Mouse (Mus musculus): Measurements from ENCODE around the gene Tm4sf4. TPM values are rescaled to one million over a fixed set of nuclear protein-coding genes. Genes with fewer than 3 reads are reported as not detected.

Gene Tm4sf4
- 0.48 and 1.2 TPM in 2 replicates for polyA plus RNA-seq (2012; rRNA removed)

DNA sequence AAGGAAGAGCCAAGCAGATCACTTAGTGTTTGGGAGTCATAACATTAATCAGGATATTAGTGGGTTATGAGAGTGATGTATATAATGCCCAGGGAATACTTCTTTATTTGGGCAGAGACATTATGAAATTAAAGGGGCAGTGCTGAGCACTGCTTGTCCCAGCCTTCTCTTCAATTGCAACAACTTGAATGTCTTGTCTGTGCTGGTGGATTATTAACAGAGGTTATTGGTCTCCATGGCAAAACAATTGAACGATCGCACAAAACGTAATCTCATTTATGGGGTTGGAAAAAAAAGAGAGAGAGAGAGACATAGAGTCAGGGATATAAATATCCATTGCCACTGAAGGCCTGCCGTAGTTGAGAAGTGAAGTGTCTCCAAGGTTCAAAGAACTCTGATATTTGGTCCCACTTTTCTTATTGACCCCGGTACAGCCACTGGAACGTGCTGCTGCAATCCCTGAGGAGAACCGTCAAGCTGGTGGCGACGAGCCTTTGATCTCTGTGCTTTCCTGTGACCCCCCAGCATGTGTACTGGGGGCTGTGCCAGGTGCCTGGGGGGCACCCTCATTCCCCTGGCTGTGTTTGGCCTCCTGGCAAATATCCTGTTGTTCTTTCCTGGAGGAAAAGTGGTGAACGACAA lies at the start of gene Tm4sf4:
TSS of gene Tm4sf4 (plus strand) at position 226 of the 642 bp plus-strand sequence.

Other genes with a start within 250 kb of the Tm4sf4 start
- gene Tm4sf1, start 123.3 kb upstream of the Tm4sf4 start, polyA plus RNA-seq (2012; rRNA removed) = 20.6 and 22.6 TPM in 2 replicates
- gene Wwtr1, start 150.6 kb downstream of the Tm4sf4 start, polyA plus RNA-seq (2012; rRNA removed) = 21.8 and 29.6 TPM in 2 replicates
- 42.8 and 63.5 TPM in 2 replicates for gene Commd2, start 226.4 kb downstream of the Tm4sf4 start, polyA plus RNA-seq (2012; rRNA removed)

Data from central nervous system, embryonic 11.5 days (tissue).